Mouse (Mus musculus): Measurements from ENCODE around the gene Clip4.

DNA sequence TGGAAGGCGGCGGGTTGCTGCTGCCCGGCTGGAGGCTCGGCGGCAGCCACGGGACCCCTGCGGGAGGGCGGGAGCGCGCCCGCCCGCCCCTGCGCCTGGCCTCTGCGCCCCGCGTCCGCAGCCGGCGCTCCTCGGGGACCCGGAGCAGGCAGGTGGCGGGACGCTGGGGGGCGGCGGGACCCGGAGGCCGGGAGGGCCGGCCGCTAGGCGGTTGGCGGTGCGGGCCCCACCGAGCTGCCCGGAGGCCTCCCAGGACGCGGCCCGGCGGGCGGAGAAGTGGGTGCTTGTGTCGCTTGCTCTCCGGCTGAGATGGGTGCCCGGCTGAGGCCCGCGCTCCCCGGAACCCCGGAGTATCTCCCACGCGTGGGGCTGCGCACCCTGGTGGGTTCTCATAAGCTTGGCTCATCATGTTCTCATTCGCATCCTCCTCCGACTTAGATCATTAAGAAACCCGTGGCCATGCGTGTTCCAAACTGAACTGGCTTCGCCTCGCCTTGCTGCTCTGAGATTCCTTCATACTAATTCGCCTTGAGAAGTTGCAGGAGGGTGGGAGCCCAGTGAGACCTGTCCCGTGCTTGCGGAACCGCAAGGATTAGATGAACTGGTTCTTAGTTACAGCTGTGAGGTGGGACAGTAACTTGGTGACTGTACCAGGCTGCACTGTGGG lies 14.6 kb downstream of the Clip4 start:
- TF ChIP-seq CTCF (conservative IDR thresholded peaks at IDR 0.05; ENCODE audit: low read length), result no peak
- TF ChIP-seq NANOG (IDR thresholded peaks at IDR 0.05; ENCODE audit: borderline replicate concordance, low read length), result no peak

Measured in E14TG2a.4 (cell line).